Comparison of ENCODE assay signal across 21 mouse cellular contexts in genomic region chr5:147108861-147109591, GRCm38 (mm10). TPM values are rescaled to one million over a fixed set of nuclear protein-coding genes. Genes with fewer than 3 reads are reported as not detected.
DNase-seq lines count a peak whose midpoint lies in the region; ATAC-seq and TF ChIP-seq lines count a peak whose summit lies in the region.
"Had no signal": no experiment of that assay in that cellular context is flagged by ENCODE, and none has a peak within 500 bp of the region (broad histone marks: within the 10 kb centered on the region; RNA-seq: fewer than 3 reads in every experiment).

No protein-coding gene starts in this region.

- DNase-seq in cerebellum, postnatal 14 days = peak; percentile 55 to 68
- no peak for DNase-seq in cerebellum, adult 9-10 months
- peak; percentile 43 for DNase-seq in brain, adult 2 months (ENCODE audit: low read depth, low spot score)
- peak; percentile 50 for DNase-seq in kidney, adult 18-20 months
- DNase-seq in kidney, postnatal 0 days (ENCODE audit: low spot score) = peak; percentile 76
- no peak for DNase-seq in left cerebral cortex, postnatal 36 days (ENCODE audit: low spot score in 2 of 2)
- DNase-seq: adrenal gland, adult 8-10 months; heart, postnatal 10 days; liver, embryonic 13.5 days; lung, embryonic 14.5 days; right cerebral cortex, postnatal 25 days; thymus, postnatal 4 days had no signal

- H3K27me3 ChIP-seq in kidney, postnatal 0 days (ENCODE audit: insufficient read depth, low read length) = no peaks in the 10 kb centered on the region
- no peaks in the 10 kb centered on the region for H3K27me3 ChIP-seq in midbrain, embryonic 16.5 days (ENCODE audit: control insufficient read depth, insufficient read depth, low read depth, low read length)
- H3K27me3 ChIP-seq: hindbrain, embryonic 12.5 days; limb, embryonic 13.5 days; liver, embryonic 13.5 days; midbrain, embryonic 12.5 days; neural tube, embryonic 12.5 days had no signal

- no peak overlapping the region for H3K9ac ChIP-seq in kidney, postnatal 0 days (ENCODE audit: low read depth, low read length)
- no peak overlapping the region for H3K9ac ChIP-seq in midbrain, embryonic 16.5 days (ENCODE audit: low read depth, low read length)
- H3K9ac ChIP-seq: hindbrain, embryonic 12.5 days; limb, embryonic 13.5 days; liver, embryonic 13.5 days; lung, embryonic 14.5 days; midbrain, embryonic 12.5 days; neural tube, embryonic 12.5 days had no signal

- H3K27ac ChIP-seq in kidney, postnatal 0 days = peak overlapping the region; percentile 57; the same call in 1 of the 2 replicates
- H3K27ac ChIP-seq in midbrain, embryonic 16.5 days (ENCODE audit: low read length) = no peak overlapping the region
- H3K27ac ChIP-seq: hindbrain, embryonic 12.5 days; limb, embryonic 13.5 days; liver, embryonic 13.5 days; macrophage; midbrain, embryonic 12.5 days; neural tube, embryonic 12.5 days had no signal

- H3K4me1 ChIP-seq in kidney, postnatal 0 days (replicated peaks; ENCODE audit: insufficient read depth, low read length) = peaks cover 11% of the 10 kb centered on the region; the same call in 1 of the 2 replicates
- H3K4me1 ChIP-seq in midbrain, embryonic 16.5 days (ENCODE audit: control insufficient read depth, insufficient read depth, low read length) = no peaks in the 10 kb centered on the region
- H3K4me1 ChIP-seq: hindbrain, embryonic 12.5 days; limb, embryonic 13.5 days; liver, embryonic 13.5 days; midbrain, embryonic 12.5 days; neural tube, embryonic 12.5 days had no signal

- no peaks in the 10 kb centered on the region for H3K9me3 ChIP-seq in kidney, postnatal 0 days (replicated peaks; ENCODE audit: low read length)
- H3K9me3 ChIP-seq in midbrain, embryonic 16.5 days (replicated peaks; ENCODE audit: control insufficient read depth, low read length, poor library complexity, severe bottlenecking) = no peaks in the 10 kb centered on the region
- H3K9me3 ChIP-seq: hindbrain, embryonic 12.5 days; midbrain, embryonic 12.5 days had no signal

- no peak overlapping the region for H3K4me3 ChIP-seq in kidney, postnatal 0 days (replicated peaks; ENCODE audit: low read depth, low read length)
- no peak overlapping the region for H3K4me3 ChIP-seq in midbrain, embryonic 16.5 days (ENCODE audit: low read depth, low read length)
- H3K4me3 ChIP-seq: hindbrain, embryonic 12.5 days; limb, embryonic 13.5 days; liver, embryonic 13.5 days; midbrain, embryonic 12.5 days; neural tube, embryonic 12.5 days had no signal

- no peak overlapping the region for H3K4me2 ChIP-seq in kidney, postnatal 0 days (ENCODE audit: low read length)
- no peak overlapping the region for H3K4me2 ChIP-seq in midbrain, embryonic 16.5 days (ENCODE audit: low read length)
- H3K4me2 ChIP-seq: heart, embryonic 11.5 days; hindbrain, embryonic 12.5 days; limb, embryonic 13.5 days; liver, embryonic 13.5 days; lung, embryonic 14.5 days; midbrain, embryonic 12.5 days; neural tube, embryonic 12.5 days had no signal

- ATAC-seq in kidney, postnatal 0 days (replicated peaks; ENCODE audit: low FRiP score, low read depth) = no peak; the same call in 1 of the 2 replicates
- ATAC-seq in midbrain, embryonic 16.5 days = no peak
- ATAC-seq in megakaryocyte progenitor cell, adult 5-6 weeks (replicated peaks; ENCODE audit: poor library complexity) = no peak
- ATAC-seq: forebrain, embryonic 16.5 days had no signal

- no peak for TF ChIP-seq CTCF in kidney, postnatal 0 days (IDR thresholded peaks at IDR 0.05; ENCODE audit: low read depth)

- intact Hi-C loops in left cerebral cortex, postnatal 36 days (cut with DNase I) = no loop called here

- WGBS in kidney, postnatal 0 days = 51% methylated on average over 13 of the region's 13 CpGs
- WGBS in midbrain, embryonic 16.5 days = 89% methylated on average over 13 of the region's 13 CpGs

- H3K36me3 ChIP-seq in kidney, postnatal 0 days (ENCODE audit: insufficient read depth, low read length) = peaks cover 28% of the 10 kb centered on the region; the same call in 1 of the 2 replicates
- H3K36me3 ChIP-seq in midbrain, embryonic 16.5 days (ENCODE audit: control insufficient read depth, insufficient read depth, low read length) = peaks cover 16% of the 10 kb centered on the region; the same call in 1 of the 2 replicates

RNA-seq across cellular contexts. Expression of gene Polr1d, which starts 32.2 kb away (rescaled TPM):
- 161 TPM in 2 replicates for polyA plus RNA-seq in kidney, postnatal 0 days (2015; fragmentation: Nextera tagmentation; extraction: Ambion mirVana)
- polyA plus RNA-seq in midbrain, embryonic 16.5 days (2015; fragmentation: Nextera tagmentation; extraction: Ambion mirVana) = 87.6 and 89.7 TPM in 2 replicates
- total RNA-seq in left cerebral cortex, postnatal 36 days (2021) = 10 to 100 TPM; 61.3 to 78.1 TPM
- 160 and 162 TPM in 2 replicates for total RNA-seq in megakaryocyte progenitor cell, adult 5-6 weeks (2015)
- 131 and 134 TPM in 2 replicates for total RNA-seq in megakaryocyte progenitor cell, adult 5-6 weeks (2017)

RNA-seq across cellular contexts. Expression of gene Lnx2, which starts 32.6 kb away (rescaled TPM):
- 11.8 and 12.4 TPM in 2 replicates for polyA plus RNA-seq in kidney, postnatal 0 days (2015; fragmentation: Nextera tagmentation; extraction: Ambion mirVana)
- 4.5 and 5.0 TPM in 2 replicates for polyA plus RNA-seq in midbrain, embryonic 16.5 days (2015; fragmentation: Nextera tagmentation; extraction: Ambion mirVana)
- total RNA-seq in left cerebral cortex, postnatal 36 days (2021) = 1 to 10 TPM; 5.0 to 5.8 TPM
- 11.9 and 12.0 TPM in 2 replicates for total RNA-seq in megakaryocyte progenitor cell, adult 5-6 weeks (2015)
- total RNA-seq in megakaryocyte progenitor cell, adult 5-6 weeks (2017) = 5.1 and 5.2 TPM in 2 replicates

Comparison
In these comparisons a context has a peak if more than half of its experiments do, and no peak if none do; other contexts are left out.
1. DNase-seq: peak in cerebellum, postnatal 14 days (2 of 2), brain, adult 2 months (single experiment), kidney, adult 18-20 months (single experiment) and kidney, postnatal 0 days (single experiment); none in cerebellum, adult 9-10 months (single experiment) and left cerebral cortex, postnatal 36 days (0 of 2).